Mouse (Mus musculus) liver, embryonic 13.5 days (tissue): ENCODE measurements around the gene Znrf4. TPM values are rescaled to one million over a fixed set of nuclear protein-coding genes. Genes with fewer than 3 reads are reported as not detected.
A peak's percentile ranks its signal among the peaks of the same experiment; 100 is the strongest.

ENCODE experiments used
- ATAC-seq: fragments of 200-750 bp; cut with Nextera tagmentation; 2 replicates; pipeline ENCODE4 v1.8.0; 2017; ENCODE audit warnings: low read depth, mild to moderate bottlenecking, moderate number of reproducible peaks, moderate library complexity
- DNase-seq: peaks from one replicate; pipeline ENCODE4 v3.0.0; 2022
- H3K27ac ChIP-seq: fragments of 300-500 bp; sonication (generic); 2 replicates; pipeline ENCODE4 v1.5.1; 2015; ENCODE audit warnings: moderate library complexity, mild to moderate bottlenecking, inconsistent platforms
- H3K27me3 ChIP-seq: fragments of 300-500 bp; sonication (generic); 2 replicates; pipeline ENCODE4 v1.6.1; 2015; ENCODE audit warnings: mild to moderate bottlenecking, inconsistent platforms
- H3K36me3 ChIP-seq: fragments of 300-500 bp; sonication (generic); 2 replicates; pipeline ENCODE4 v1.6.1; 2015; ENCODE audit warnings: mild to moderate bottlenecking, inconsistent platforms
- H3K4me1 ChIP-seq: fragments of 300-500 bp; sonication (generic); replicated peaks from 2 replicates; pipeline ENCODE4 v1.6.1; 2015; ENCODE audit warnings: inconsistent platforms
- H3K4me2 ChIP-seq: fragments of 300-500 bp; sonication (generic); 2 replicates; pipeline ENCODE4 v1.6.1; 2015; ENCODE audit warnings: inconsistent platforms, mild to moderate bottlenecking, moderate library complexity
- H3K4me3 ChIP-seq: fragments of 300-500 bp; sonication (generic); replicated peaks from 2 replicates; pipeline ENCODE4 v1.5.1; 2015; ENCODE audit warnings: mild to moderate bottlenecking, inconsistent platforms
- H3K9ac ChIP-seq: fragments of 300-500 bp; sonication (generic); 2 replicates; pipeline ENCODE4 v1.6.1; 2015; ENCODE audit warnings: mild to moderate bottlenecking, inconsistent platforms
- H3K9me3 ChIP-seq: fragments of 300-500 bp; sonication (generic); replicated peaks from 2 replicates; pipeline ENCODE4 v1.6.1; 2016; ENCODE audit warnings: inconsistent platforms
- WGBS: fragments of 180-500 bp; shearing (Covaris S2); methylation state at CpG from one replicate; pipeline ENCODE4 v1.1.7; 2015; ENCODE audit not compliant: insufficient replicate concordance; 5-methylcytosine and 5-hydroxymethylcytosine counted together
- polyA plus RNA-seq: library from polyadenylated mRNA; unstranded; fragments of >200 nt; fragmentation: Nextera tagmentation; extraction: Ambion mirVana; gene quantifications from 2 replicates; pipeline ENCODE4 v1.2.1, GENCODE M21; 2015

The Znrf4 gene
- not detected in 2 replicates for polyA plus RNA-seq

DNA sequence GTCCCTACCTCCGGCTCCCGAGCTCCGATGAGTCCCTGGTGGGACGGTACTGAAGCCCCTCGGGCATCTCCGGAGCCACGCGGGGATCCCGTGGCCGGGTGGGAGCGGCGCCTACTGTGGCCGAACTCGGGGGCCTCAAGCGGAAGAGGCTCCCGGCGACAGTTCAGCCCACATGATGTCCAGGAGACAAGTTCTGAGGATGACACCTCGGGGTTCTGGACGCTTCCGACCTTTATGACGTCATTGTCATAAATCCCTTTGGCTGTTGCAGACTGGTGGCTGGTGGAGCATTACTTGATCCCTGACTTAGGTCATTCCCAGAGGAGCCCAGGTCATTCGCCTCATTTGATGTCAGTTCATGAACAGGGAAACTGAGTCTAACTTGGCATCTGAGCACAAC is at the start of gene Znrf4:
TSS of gene Znrf4 (minus strand) at position 122 of the 400 bp plus-strand sequence.
- Histone ChIP-seq H3K36me3 (no peaks in the 10 kb centered on the region), H3K9ac (no peak within 1 kb of the TSS), H3K4me3 (peak within 1 kb of the TSS; percentile 12; the same call in 1 of the 2 replicates), H3K27ac (no peak within 1 kb of the TSS), H3K4me2 (peak within 1 kb of the TSS; percentile 14; the same call in 1 of the 2 replicates), H3K9me3 (no peaks in the 10 kb centered on the region), H3K4me1 (peaks cover 14% of the 10 kb centered on the region; the same call in 1 of the 2 replicates), H3K27me3 (peaks cover 87% of the 10 kb centered on the region)
- DNase-seq, result no peak
- WGBS, result 51% methylated on average over 22 of the region's 22 CpGs
- no peak for ATAC-seq

DNA sequence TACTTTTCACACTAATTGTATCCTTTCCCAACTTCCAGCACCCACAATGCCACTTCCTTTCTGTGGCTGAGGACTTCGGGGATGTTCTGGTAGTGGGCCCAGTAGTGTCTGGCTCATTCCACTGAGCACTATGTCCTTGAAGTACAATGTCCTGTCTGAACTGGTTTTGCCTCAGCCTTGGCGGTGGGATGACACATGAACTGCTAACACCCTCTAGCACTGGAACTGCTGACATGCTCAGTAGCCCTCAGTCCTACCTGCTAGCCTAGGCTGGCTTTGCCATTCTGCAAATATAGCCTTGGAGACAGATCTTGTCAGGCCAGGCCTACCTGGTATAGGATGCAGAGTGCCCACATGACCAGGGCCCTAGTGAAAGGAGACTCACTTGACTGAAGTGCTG is 49.6 kb upstream of the Znrf4 start:
- no peak for DNase-seq
- no peak for ATAC-seq
- H3K36me3 ChIP-seq, result peaks cover 63% of the 10 kb centered on the region
- no peak overlapping the region for H3K4me3 ChIP-seq
- H3K27me3 ChIP-seq, result no peaks in the 10 kb centered on the region
- no peak overlapping the region for H3K9ac ChIP-seq
- H3K9me3 ChIP-seq, result no peaks in the 10 kb centered on the region
- H3K27ac ChIP-seq, result no peak overlapping the region
- H3K4me2 ChIP-seq, result no peak overlapping the region
- H3K4me1 ChIP-seq, result no peaks in the 10 kb centered on the region
- 82% methylated on average over 2 of the region's 2 CpGs for WGBS

DNA sequence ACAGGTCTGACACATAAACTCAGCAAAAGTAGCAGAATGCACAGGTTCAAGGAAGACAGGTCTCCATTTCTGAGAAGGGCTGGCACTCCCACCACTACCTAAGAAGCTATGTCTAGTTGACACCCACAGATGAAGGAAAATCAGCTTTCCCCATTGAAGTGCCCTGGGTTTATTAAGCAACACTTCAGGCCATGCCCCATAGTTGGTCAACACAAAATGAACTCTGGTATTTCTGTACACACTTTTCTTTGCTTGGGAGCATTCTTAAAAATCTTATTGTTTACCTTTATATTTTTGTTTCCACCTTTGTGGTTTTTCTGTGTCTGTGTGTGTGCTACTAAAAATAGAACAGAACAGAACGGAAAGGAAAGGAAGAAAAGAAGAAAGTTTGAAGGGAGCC is 47.9 kb upstream of the Znrf4 start:
- WGBS, result 72% methylated on average over 1 of the region's 1 CpGs
- no peaks in the 10 kb centered on the region for H3K9me3 ChIP-seq
- DNase-seq (no peak), ATAC-seq (no peak)
- H3K4me3 ChIP-seq, result no peak overlapping the region
- no peak overlapping the region for H3K4me2 ChIP-seq
- H3K4me1 ChIP-seq, result no peaks in the 10 kb centered on the region
- no peak overlapping the region for H3K9ac ChIP-seq
- no peak overlapping the region for H3K27ac ChIP-seq
- H3K36me3 ChIP-seq, result peaks cover 45% of the 10 kb centered on the region
- no peaks in the 10 kb centered on the region for H3K27me3 ChIP-seq

GRCm38 (mm10) chr17:56559386-56559785 is 47.2 kb upstream of the Znrf4 start:
- Histone ChIP-seq H3K27ac (no peak overlapping the region), H3K27me3 (no peaks in the 10 kb centered on the region), H3K36me3 (peaks cover 38% of the 10 kb centered on the region), H3K4me2 (no peak overlapping the region), H3K4me1 (0 out of 2 replicates have a peak, but pooled peaks cover 2% of the 10 kb centered on the region), H3K4me3 (no peak overlapping the region), H3K9ac (no peak overlapping the region), H3K9me3 (no peaks in the 10 kb centered on the region)
- DNase-seq, result no peak
- WGBS, result 47% methylated on average over 3 of the region's 3 CpGs
- ATAC-seq, result no peak; the same call in 1 of the 2 replicates

GRCm38 (mm10) chr17:56558448-56558847 is 46.2 kb upstream of the Znrf4 start:
- Histone ChIP-seq H3K4me3 (no peak overlapping the region), H3K4me2 (no peak overlapping the region), H3K9me3 (no peaks in the 10 kb centered on the region), H3K27ac (no peak overlapping the region), H3K4me1 (0 out of 2 replicates have a peak, but pooled peaks cover 2% of the 10 kb centered on the region), H3K9ac (no peak overlapping the region), H3K27me3 (no peaks in the 10 kb centered on the region), H3K36me3 (peaks cover 28% of the 10 kb centered on the region)
- DNase-seq (peak; percentile 43), ATAC-seq (no peak)
- WGBS, result 19% methylated on average over 3 of the region's 3 CpGs

GRCm38 (mm10) chr17:56554122-56554551 is 41.9 kb upstream of the Znrf4 start, which contains the start of gene Gm20219:
Gm20219 (minus strand) TSS chr17:56554387.
- 61% methylated on average over 20 of the region's 20 CpGs for WGBS

DNA sequence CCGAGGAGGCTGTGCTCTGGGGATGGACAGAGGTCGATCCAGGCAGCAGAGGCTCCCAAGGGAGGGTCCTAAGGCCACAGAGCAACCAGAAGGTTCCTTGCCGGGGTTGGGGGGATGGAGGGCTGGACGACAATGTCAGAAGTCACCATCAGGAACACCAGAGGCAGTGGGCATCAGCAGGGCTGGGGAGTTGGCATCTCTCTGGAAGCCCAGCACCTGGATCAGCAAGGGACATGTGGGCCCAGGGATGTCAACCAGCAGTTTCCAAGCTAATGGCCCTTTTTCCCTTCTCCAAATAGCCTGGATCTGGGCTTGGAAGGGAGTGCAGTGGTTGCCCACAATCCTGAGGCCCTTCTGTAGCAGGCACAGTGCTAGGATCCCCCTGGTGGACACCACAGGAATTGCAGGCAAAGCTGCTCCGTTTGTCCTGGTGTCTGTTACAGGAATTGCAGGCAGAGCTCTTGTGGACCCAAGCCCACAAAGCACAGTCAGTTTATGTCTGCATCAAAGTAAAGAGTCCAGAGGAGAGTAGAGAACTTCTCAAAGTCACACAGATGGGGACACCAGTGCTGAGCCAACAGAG is 40.6 kb upstream of the Znrf4 start:
- ATAC-seq (no peak), DNase-seq (peak; percentile 61)
- no peak overlapping the region for H3K27ac ChIP-seq
- 0 out of 2 replicates have a peak, but pooled peaks cover 2% of the 10 kb centered on the region for H3K4me1 ChIP-seq
- H3K4me3 ChIP-seq, result no peak overlapping the region
- no peaks in the 10 kb centered on the region for H3K36me3 ChIP-seq
- no peak overlapping the region for H3K4me2 ChIP-seq
- no peaks in the 10 kb centered on the region for H3K9me3 ChIP-seq
- H3K27me3 ChIP-seq, result no peaks in the 10 kb centered on the region
- H3K9ac ChIP-seq, result no peak overlapping the region
- WGBS, result 45% methylated on average over 5 of the region's 5 CpGs

More at GRCm38 (mm10) chr17:56554122-56554551, 41.9 kb upstream of the Znrf4 start, which contains the start of gene Gm20219:
- Histone ChIP-seq H3K4me3 (no peak within 1 kb of the TSS), H3K4me1 (0 out of 2 replicates have a peak, but pooled peaks cover 2% of the 10 kb centered on the region), H3K27me3 (no peaks in the 10 kb centered on the region), H3K9ac (no peak within 1 kb of the TSS), H3K36me3 (no peaks in the 10 kb centered on the region), H3K4me2 (no peak within 1 kb of the TSS), H3K9me3 (no peaks in the 10 kb centered on the region), H3K27ac (no peak within 1 kb of the TSS)
- ATAC-seq (0 out of 2 replicates have a peak, but pooled peaks have one; percentile 39), DNase-seq (no peak)

DNA sequence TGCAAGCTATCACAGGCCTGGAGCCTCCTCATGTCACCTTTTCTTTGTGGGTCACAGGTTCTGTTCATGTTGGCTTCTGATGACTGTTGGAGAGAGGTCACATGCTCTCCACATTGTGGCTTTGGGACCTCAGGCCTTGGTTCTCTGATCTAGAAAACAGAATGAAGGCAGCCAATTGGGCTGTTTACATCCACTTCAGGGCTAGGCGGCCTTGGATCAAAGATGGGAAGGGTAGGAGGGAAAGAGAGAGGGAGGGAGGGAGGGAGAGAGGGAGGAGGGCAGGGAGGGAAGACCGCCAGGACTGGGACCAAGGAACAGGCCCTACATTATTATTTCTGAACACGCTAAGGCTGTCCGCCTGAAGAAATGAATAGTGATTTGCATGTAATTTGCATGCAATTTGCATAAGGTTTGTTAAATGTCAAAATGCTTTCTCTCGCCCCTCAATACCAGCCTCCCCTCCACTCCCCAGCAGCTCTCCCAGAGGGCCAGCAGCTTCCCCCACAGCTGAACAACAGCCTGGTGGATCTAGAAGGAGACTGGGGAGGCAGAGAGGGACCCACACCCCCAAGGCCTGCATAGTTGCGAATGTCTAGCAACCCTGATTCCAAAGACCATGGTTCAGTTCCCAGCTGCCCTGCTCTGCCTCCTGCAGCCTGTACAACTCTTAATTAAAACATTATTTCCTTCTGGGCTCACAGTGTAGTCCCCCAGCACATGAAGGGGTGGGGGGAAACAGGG is 39.8 kb upstream of the Znrf4 start:
- 67% methylated on average over 6 of the region's 6 CpGs for WGBS

DNA sequence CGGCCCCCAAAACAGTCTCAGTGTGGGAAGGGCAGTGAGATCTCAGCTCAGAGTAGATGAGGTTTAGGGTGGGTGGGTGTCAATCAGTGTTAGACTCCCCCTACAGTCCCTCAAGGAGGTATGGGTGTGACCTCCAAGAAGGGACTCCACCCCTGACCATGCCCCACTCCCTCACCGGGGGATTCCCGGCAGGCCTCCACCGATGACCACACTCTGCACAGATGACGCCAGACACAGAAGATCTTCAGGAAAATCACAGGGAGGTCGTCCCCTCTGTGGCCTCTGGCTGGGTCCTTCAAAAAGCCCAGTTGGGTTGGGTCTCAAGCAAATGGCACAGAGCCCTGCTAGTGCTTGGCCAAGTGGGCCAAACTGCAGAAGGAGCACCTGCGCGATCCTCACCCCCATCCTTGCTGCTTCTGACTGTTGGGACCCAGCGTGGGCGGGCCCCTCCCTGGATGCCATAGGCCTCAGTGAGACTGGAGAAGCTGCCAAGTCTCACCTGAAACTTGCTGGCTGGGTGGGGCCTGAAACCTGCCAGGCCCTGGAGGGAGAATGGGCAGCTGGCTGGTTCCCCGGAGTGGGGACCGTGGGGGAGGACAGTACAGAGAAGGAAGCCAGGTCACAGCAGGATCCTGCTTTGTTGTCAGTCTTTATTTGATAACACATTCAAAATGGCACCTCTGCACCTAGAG is 38.7 kb upstream of the Znrf4 start:
- no peak overlapping the region for H3K9ac ChIP-seq
- no peak overlapping the region for H3K4me3 ChIP-seq
- no peaks in the 10 kb centered on the region for H3K27me3 ChIP-seq
- DNase-seq (no peak), ATAC-seq (no peak)
- H3K27ac ChIP-seq, result no peak overlapping the region
- WGBS, result 68% methylated on average over 12 of the region's 12 CpGs
- H3K4me1 ChIP-seq, result peaks cover 4% of the 10 kb centered on the region; the same call in 1 of the 2 replicates
- no peaks in the 10 kb centered on the region for H3K9me3 ChIP-seq
- no peaks in the 10 kb centered on the region for H3K36me3 ChIP-seq
- H3K4me2 ChIP-seq, result no peak overlapping the region

More for the DNA sequence above, 39.8 kb upstream of the Znrf4 start:
- H3K4me3 ChIP-seq, result no peak overlapping the region
- DNase-seq (no peak), ATAC-seq (no peak)
- H3K9ac ChIP-seq, result no peak overlapping the region
- H3K27ac ChIP-seq, result no peak overlapping the region
- H3K36me3 ChIP-seq, result no peaks in the 10 kb centered on the region
- no peak overlapping the region for H3K4me2 ChIP-seq
- H3K9me3 ChIP-seq, result no peaks in the 10 kb centered on the region
- no peaks in the 10 kb centered on the region for H3K27me3 ChIP-seq
- H3K4me1 ChIP-seq, result 0 out of 2 replicates have a peak, but pooled peaks cover 2% of the 10 kb centered on the region

DNA sequence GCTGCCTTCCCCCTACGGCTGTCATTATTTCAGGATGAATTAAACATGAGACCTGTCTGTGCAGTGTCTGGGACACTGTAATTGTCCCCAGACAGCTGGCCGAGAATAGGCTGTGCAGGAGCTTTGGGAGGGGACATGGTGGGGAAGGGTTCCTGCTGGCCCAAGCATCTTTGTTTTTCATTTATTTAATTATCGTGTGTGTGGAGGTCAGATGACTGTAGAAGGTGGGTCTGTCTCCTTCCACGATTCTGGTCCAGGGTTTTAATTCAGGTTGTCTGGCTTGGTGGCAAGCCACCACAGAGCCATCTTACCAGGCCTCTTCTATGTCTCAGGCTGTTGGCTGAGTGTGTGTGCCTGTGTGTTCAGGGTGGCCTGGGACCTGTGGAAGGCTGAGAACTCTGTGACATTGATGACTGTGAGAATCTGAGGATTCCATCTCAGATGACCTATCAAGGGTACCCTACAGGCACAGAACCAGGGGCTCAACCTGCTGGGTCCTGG is 36.4 kb upstream of the Znrf4 start:
- Histone ChIP-seq H3K9ac (no peak overlapping the region), H3K27ac (no peak overlapping the region), H3K9me3 (no peaks in the 10 kb centered on the region), H3K36me3 (no peaks in the 10 kb centered on the region), H3K4me2 (no peak overlapping the region), H3K27me3 (no peaks in the 10 kb centered on the region), H3K4me3 (no peak overlapping the region), H3K4me1 (peaks cover 4% of the 10 kb centered on the region; the same call in 1 of the 2 replicates)
- no peak for ATAC-seq
- no peak for DNase-seq
- WGBS, result 52% methylated on average over 4 of the region's 4 CpGs
